Mouse (Mus musculus) embryonic facial prominence, embryonic 14.5 days (tissue): ENCODE measurements at regions not wholly inside any gene's neighbourhood (a gene's known extent, or its start where the extent isn't known, plus 50 kb on each side); places are given as distances from the start of the nearest gene placed in this dataset.

Source experiments
- ATAC-seq: fragments of 200-750 bp; cut with Nextera tagmentation; 2 replicates; pipeline ENCODE4 v1.8.0; 2017; ENCODE audit warnings: low read depth, moderate number of reproducible peaks, moderate TSS enrichment
- DNase-seq: peaks from one replicate; pipeline ENCODE4 v3.0.0-alpha.2; 2015; ENCODE audit warnings: low spot score
- H3K27ac ChIP-seq: fragments of 300-500 bp; sonication (generic); replicated peaks from 2 replicates; pipeline ENCODE4 v1.5.1; 2014; ENCODE audit warnings: low read depth, mild to moderate bottlenecking, low read length, moderate library complexity
- H3K27me3 ChIP-seq: fragments of 300-500 bp; sonication (generic); replicated peaks from 2 replicates; pipeline ENCODE4 v1.6.1; 2014; ENCODE audit warnings: low read length; ENCODE audit not compliant: control insufficient read depth, insufficient read depth
- H3K36me3 ChIP-seq: fragments of 300-500 bp; sonication (generic); 2 replicates; pipeline ENCODE4 v1.6.1; 2014; ENCODE audit warnings: low read length, mixed read lengths; ENCODE audit not compliant: control insufficient read depth, insufficient read depth
- H3K4me1 ChIP-seq: fragments of 300-500 bp; sonication (generic); 2 replicates; pipeline ENCODE4 v1.6.1; 2014; ENCODE audit warnings: antibody characterized with exemption, low read length; ENCODE audit not compliant: control insufficient read depth, insufficient read depth
- H3K4me2 ChIP-seq: fragments of 300-500 bp; sonication (generic); 2 replicates; pipeline ENCODE4 v1.6.1; 2014; ENCODE audit warnings: low read depth, mild to moderate bottlenecking, low read length, moderate library complexity, mixed read lengths
- H3K4me3 ChIP-seq: fragments of 300-500 bp; sonication (generic); 2 replicates; pipeline ENCODE4 v1.5.1; 2014; ENCODE audit warnings: low read depth, mild to moderate bottlenecking, low read length
- H3K9ac ChIP-seq: fragments of 300-500 bp; sonication (generic); 2 replicates; pipeline ENCODE4 v1.6.1; 2014; ENCODE audit warnings: low read depth, mild to moderate bottlenecking, low read length, moderate library complexity, mixed read lengths
- H3K9me3 ChIP-seq: fragments of 300-500 bp; sonication (generic); 2 replicates; pipeline ENCODE4 v1.6.1; 2016; ENCODE audit warnings: low read length; ENCODE audit not compliant: control insufficient read depth
- WGBS: fragments of 180-500 bp; shearing (Covaris S2); extraction: QIAGEN DNeasy Blood & Tissue Kit; methylation state at CpG from one replicate; pipeline ENCODE4 v1.1.7; 2014; 5-methylcytosine and 5-hydroxymethylcytosine counted together

GRCm38 (mm10) chr13:37580806-37581205 lies 197.4 kb upstream of the Rreb1 start:
- peak; percentile 60; the same call in 1 of the 2 replicates for ATAC-seq

GRCm38 (mm10) chr13:37581374-37581773 lies 196.8 kb upstream of the Rreb1 start:
- 64% methylated on average over 6 of the region's 6 CpGs for WGBS
- H3K9me3 ChIP-seq: no peaks in the 10 kb centered on the region
- no peak overlapping the region for H3K4me3 ChIP-seq
- no peak overlapping the region for H3K4me2 ChIP-seq
- no peak overlapping the region for H3K9ac ChIP-seq
- no peaks in the 10 kb centered on the region for H3K27me3 ChIP-seq
- H3K4me1 ChIP-seq: no peaks in the 10 kb centered on the region; the same call in 1 of the 2 replicates
- DNase-seq (no peak), ATAC-seq (no peak)
- H3K36me3 ChIP-seq: no peaks in the 10 kb centered on the region
- no peak overlapping the region for H3K27ac ChIP-seq

More at GRCm38 (mm10) chr13:37580806-37581205, 197.4 kb upstream of the Rreb1 start:
- Histone ChIP-seq H3K27me3 (no peaks in the 10 kb centered on the region), H3K9me3 (no peaks in the 10 kb centered on the region), H3K9ac (no peak overlapping the region), H3K4me1 (no peaks in the 10 kb centered on the region; the same call in 1 of the 2 replicates), H3K36me3 (no peaks in the 10 kb centered on the region), H3K27ac (no peak overlapping the region; the same call in 1 of the 2 replicates), H3K4me3 (no peak overlapping the region), H3K4me2 (no peak overlapping the region)
- 62% methylated on average over 2 of the region's 2 CpGs for WGBS
- DNase-seq: peak; percentile 73

GRCm38 (mm10) chr13:37585476-37585875 lies 192.7 kb upstream of the Rreb1 start:
- WGBS: 91% methylated on average over 5 of the region's 5 CpGs
- no peak for DNase-seq
- H3K4me3 ChIP-seq: no peak overlapping the region

GRCm38 (mm10) chr13:37586511-37586910 lies 191.7 kb upstream of the Rreb1 start:
- no peak for ATAC-seq
- no peak overlapping the region for H3K9ac ChIP-seq
- 40% methylated on average over 4 of the region's 4 CpGs for WGBS
- H3K4me3 ChIP-seq: no peak overlapping the region
- no peaks in the 10 kb centered on the region for H3K4me1 ChIP-seq
- H3K36me3 ChIP-seq: no peaks in the 10 kb centered on the region
- DNase-seq: no peak
- H3K27ac ChIP-seq: no peak overlapping the region
- no peaks in the 10 kb centered on the region for H3K9me3 ChIP-seq
- H3K27me3 ChIP-seq: no peaks in the 10 kb centered on the region
- no peak overlapping the region for H3K4me2 ChIP-seq

More at GRCm38 (mm10) chr13:37585476-37585875, 192.7 kb upstream of the Rreb1 start:
- H3K4me1 ChIP-seq: no peaks in the 10 kb centered on the region
- no peak overlapping the region for H3K27ac ChIP-seq
- H3K4me2 ChIP-seq: no peak overlapping the region
- ATAC-seq: no peak
- no peak overlapping the region for H3K9ac ChIP-seq
- no peaks in the 10 kb centered on the region for H3K9me3 ChIP-seq
- no peaks in the 10 kb centered on the region for H3K36me3 ChIP-seq
- H3K27me3 ChIP-seq: no peaks in the 10 kb centered on the region

- H3K36me3 ChIP-seq: no peaks in the 10 kb centered on the region
- H3K9me3 ChIP-seq: no peaks in the 10 kb centered on the region
- no peaks in the 10 kb centered on the region for H3K4me1 ChIP-seq
- H3K9ac ChIP-seq: no peak overlapping the region
- no peak overlapping the region for H3K4me2 ChIP-seq
- no peak for ATAC-seq
- H3K27me3 ChIP-seq: no peaks in the 10 kb centered on the region
- WGBS: 91% methylated on average over 3 of the region's 3 CpGs
- DNase-seq: no peak
- no peak overlapping the region for H3K27ac ChIP-seq
- H3K4me3 ChIP-seq: no peak overlapping the region
Measured at GRCm38 (mm10) chr13:37587911-37588310, 190.3 kb upstream of the Rreb1 start.

- no peaks in the 10 kb centered on the region for H3K36me3 ChIP-seq
- H3K4me1 ChIP-seq: no peaks in the 10 kb centered on the region
- no peak overlapping the region for H3K27ac ChIP-seq
- no peaks in the 10 kb centered on the region for H3K9me3 ChIP-seq
- H3K27me3 ChIP-seq: no peaks in the 10 kb centered on the region
- ATAC-seq (peak; percentile 65; the same call in 1 of the 2 replicates), DNase-seq (peak; percentile 86)
- no peak overlapping the region for H3K4me3 ChIP-seq
- H3K9ac ChIP-seq: no peak overlapping the region
- WGBS: 84% methylated on average over 8 of the region's 8 CpGs
- no peak overlapping the region for H3K4me2 ChIP-seq
Measured at GRCm38 (mm10) chr13:37588528-37589176, 189.5 kb upstream of the Rreb1 start.

GRCm38 (mm10) chr13:37592149-37592548 lies 186.1 kb upstream of the Rreb1 start:
- no peak for DNase-seq
- 73% methylated on average over 5 of the region's 5 CpGs for whole genome bisulfite sequencing

GRCm38 (mm10) chr13:37595196-37595595 lies 183.0 kb upstream of the Rreb1 start:
- DNase-seq (peak; percentile 31), ATAC-seq (no peak)
- WGBS: 33% methylated on average over 8 of the region's 8 CpGs
- no peak overlapping the region for H3K27ac ChIP-seq
- no peaks in the 10 kb centered on the region for H3K27me3 ChIP-seq
- no peaks in the 10 kb centered on the region for H3K36me3 ChIP-seq
- H3K9me3 ChIP-seq: no peaks in the 10 kb centered on the region
- no peak overlapping the region for H3K4me2 ChIP-seq
- no peaks in the 10 kb centered on the region for H3K4me1 ChIP-seq
- H3K4me3 ChIP-seq: no peak overlapping the region
- no peak overlapping the region for H3K9ac ChIP-seq

More at GRCm38 (mm10) chr13:37592149-37592548, 186.1 kb upstream of the Rreb1 start:
- no peak overlapping the region for H3K27ac ChIP-seq
- no peaks in the 10 kb centered on the region for H3K27me3 ChIP-seq
- H3K4me1 ChIP-seq: no peaks in the 10 kb centered on the region
- H3K9me3 ChIP-seq: no peaks in the 10 kb centered on the region
- no peaks in the 10 kb centered on the region for H3K36me3 ChIP-seq
- no peak overlapping the region for H3K4me2 ChIP-seq
- H3K4me3 ChIP-seq: no peak overlapping the region
- no peak overlapping the region for H3K9ac ChIP-seq
- ATAC-seq: no peak

- 61% methylated on average over 8 of the region's 8 CpGs for WGBS
Measured at GRCm38 (mm10) chr13:37597575-37597974, 180.6 kb upstream of the Rreb1 start.

More at GRCm38 (mm10) chr13:37597575-37597974, 180.6 kb upstream of the Rreb1 start:
- Histone ChIP-seq H3K27me3 (no peaks in the 10 kb centered on the region), H3K4me1 (no peaks in the 10 kb centered on the region), H3K4me2 (no peak overlapping the region), H3K9ac (no peak overlapping the region), H3K36me3 (no peaks in the 10 kb centered on the region), H3K27ac (no peak overlapping the region), H3K4me3 (no peak overlapping the region), H3K9me3 (no peaks in the 10 kb centered on the region)
- DNase-seq (no peak), ATAC-seq (no peak)
